Mouse (Mus musculus) T-helper 2 cell (primary cell): ENCODE results near the gene Coq2.

Experiments used
- in situ Hi-C: fragments of 300-600 bp; cut with MboI, MseI; formaldehyde crosslinking; loops from one replicate; pipeline ENCODE4 v1.15.1; 2025; ENCODE audit warnings: high pct_unique_total_duplicates

Gene Coq2

GRCm38 (mm10) chr5:100663854-100664253 is 11.1 kb downstream of the Coq2 start:
- in situ Hi-C loops, result loop anchor here (5.0 kb wide), 2 partner anchors 42 to 107 kb away; no protein-coding TSS in a partner anchor

DNA sequence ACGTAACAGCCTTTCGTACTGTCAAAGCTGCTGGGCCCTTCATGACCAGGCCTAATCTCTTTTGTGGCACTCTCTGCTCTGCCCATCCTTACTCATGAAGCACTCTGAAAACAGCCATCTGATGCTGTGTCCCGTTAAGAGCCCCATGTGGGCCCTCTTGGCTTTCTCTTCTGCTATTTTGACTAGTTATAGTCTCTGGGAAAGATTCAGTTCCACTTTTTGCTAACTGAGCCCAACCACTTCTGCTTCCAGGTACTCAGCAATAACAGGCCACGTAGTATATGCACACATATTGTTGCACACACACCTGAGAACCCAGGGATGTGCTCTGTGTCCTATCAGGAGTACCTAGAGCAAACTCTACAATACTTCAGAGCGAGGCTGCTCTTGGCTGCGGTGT is 11.9 kb downstream of the Coq2 start:
- in situ Hi-C loops, result loop anchor here (5.0 kb wide), 2 partner anchors 41 to 106 kb away; no protein-coding TSS in a partner anchor

DNA sequence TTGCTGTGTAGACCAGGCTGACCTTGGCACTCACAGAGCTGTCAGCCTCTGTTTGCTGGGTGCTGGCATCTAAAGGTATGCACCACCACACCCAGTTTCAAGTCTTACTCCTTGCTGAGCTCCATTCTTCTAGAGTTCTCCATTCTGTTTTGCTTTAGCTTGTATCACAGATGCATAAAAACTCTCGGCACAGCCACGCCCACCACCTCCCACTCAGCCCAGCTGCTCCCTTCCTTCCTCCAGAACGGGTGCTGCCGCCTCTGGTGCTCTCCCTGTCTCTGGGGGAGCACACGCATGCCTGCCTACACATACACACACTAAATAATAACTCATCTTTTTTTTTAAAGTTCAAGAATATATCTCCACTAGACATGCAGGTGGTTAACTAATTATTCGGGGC is 16.5 kb downstream of the Coq2 start:
- in situ Hi-C loops, result no loop called here

- in situ Hi-C loops, result no loop called here
Measured at GRCm38 (mm10) chr5:100656352-100656751, 18.6 kb downstream of the Coq2 start.

GRCm38 (mm10) chr5:100652327-100652726 is 22.6 kb downstream of the Coq2 start:
- in situ Hi-C loops, result no loop called here

DNA sequence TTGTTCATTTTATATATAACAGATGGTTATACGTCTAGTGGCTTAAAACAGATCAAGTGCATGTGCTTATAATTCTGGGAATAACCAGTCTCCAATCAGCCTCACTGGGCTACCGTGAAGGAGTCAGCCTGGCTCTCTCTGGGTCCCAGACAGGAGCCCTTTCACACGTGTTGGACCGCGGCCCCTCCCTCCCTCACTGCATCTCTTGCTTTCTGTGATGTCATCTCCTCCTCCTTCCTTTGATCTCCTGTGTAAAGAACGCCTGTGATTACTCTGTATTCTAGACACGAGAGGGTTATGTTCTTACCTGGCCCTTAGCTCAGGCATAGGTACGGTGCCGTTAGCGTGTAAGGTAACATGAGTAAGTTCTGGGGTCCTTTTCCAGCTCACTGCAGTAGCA is 23.5 kb downstream of the Coq2 start:
- in situ Hi-C loops, result no loop called here

- in situ Hi-C loops, result no loop called here
Measured at GRCm38 (mm10) chr5:100650969-100651368, 24.0 kb downstream of the Coq2 start.

GRCm38 (mm10) chr5:100648546-100648945 is 26.4 kb downstream of the Coq2 start:
- in situ Hi-C loops, result no loop called here

DNA sequence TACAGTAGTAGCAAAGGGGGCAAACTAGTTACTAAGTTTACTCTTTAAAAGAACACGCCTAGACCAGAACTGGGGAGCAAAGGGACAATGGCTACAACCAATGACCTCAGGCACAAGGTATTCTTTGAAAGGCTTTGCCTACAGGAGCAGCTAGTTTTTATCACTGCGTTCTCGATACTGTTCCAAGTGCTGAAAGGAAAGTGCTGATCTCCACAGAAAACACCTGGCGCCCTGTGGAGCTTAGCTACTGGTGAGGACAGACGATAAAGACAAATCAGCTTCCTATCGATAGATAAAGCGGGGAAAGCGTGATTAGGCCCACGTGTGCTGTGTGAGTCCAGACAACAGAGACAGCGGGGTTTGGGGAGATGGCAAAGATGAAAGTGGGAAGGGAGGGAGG is 26.9 kb downstream of the Coq2 start:
- in situ Hi-C loops, result no loop called here

GRCm38 (mm10) chr5:100646558-100646957 is 28.4 kb downstream of the Coq2 start:
- in situ Hi-C loops, result no loop called here

DNA sequence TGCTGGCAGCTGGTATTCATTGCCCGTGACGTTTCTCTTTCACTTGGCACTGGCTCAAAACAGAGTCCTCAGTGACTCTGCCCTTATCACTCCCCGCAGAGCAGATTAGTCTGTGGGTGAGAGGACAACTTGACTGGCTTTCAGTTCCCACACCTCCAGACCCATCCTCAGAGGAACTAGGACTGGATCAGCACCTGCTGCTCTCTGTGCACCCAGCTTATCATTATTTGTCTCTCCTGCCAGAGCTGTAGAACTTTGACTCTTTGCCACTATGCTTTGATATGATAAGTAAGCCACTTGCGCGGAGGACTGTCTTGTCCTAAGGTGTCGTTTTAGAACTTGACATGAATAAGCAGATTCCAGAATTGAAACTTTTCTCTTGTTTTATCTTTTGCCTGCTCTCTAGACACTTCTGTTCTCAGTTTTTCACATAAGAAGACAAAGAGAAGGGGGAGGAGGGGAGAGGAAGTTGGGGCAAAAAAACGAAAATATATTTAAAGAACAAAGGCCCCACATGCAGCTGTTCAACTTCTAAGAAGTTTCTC is 30.9 kb downstream of the Coq2 start:
- in situ Hi-C loops, result loop anchor here (5.0 kb wide), 1 partner anchor 57 kb away; no protein-coding TSS in a partner anchor

GRCm38 (mm10) chr5:100643253-100643990 is 31.5 kb downstream of the Coq2 start:
- in situ Hi-C loops, result loop anchor here (5.0 kb wide), 1 partner anchor 56 kb away; no protein-coding TSS in a partner anchor

DNA sequence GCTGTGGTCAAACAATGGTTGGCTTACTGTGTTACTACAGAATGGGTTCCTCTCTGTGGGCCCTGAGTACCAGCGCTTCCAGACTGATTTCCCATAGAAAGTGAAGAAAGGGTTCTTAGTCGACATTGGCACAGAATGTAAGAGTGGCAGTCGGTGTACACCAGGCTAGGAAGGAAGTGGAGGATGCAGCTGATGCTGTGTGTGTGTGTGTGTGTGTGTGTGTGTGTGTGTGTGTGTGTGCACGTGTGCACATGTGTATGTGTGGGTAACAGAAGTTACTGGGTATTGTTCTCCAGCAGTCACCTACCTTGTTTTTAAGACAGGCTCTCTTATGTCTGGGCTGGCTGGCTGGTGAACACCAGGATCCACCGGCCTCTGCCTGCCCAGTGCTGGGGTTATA is 32.6 kb downstream of the Coq2 start:
- in situ Hi-C loops, result loop anchor here (5.0 kb wide), 1 partner anchor 55 kb away; no protein-coding TSS in a partner anchor

DNA sequence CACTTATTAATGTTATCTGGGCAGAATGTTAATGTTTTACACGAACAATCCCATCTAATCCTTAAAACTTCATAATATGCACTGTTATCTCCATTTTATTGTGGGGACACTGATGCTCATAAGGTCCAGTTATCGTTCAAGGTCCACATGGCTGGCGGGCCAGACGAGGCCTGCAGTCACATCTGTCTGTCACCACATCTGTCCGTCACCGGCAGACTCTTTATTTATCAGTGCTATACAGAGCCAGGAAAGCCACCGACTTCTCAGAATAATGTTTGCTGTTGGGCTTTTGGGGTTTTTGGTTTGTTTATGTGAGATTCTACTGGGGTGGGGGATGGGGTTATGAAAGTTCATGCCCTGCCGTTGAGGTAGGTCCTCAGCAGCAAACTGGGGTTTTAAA is 36.5 kb downstream of the Coq2 start:
- in situ Hi-C loops, result no loop called here

GRCm38 (mm10) chr5:100636794-100637544 is 38.0 kb downstream of the Coq2 start:
- in situ Hi-C loops, result no loop called here

- in situ Hi-C loops, result no loop called here
Measured at GRCm38 (mm10) chr5:100635908-100636307, 39.0 kb downstream of the Coq2 start.

- in situ Hi-C loops, result no loop called here
Measured at GRCm38 (mm10) chr5:100634885-100635478, 40.0 kb downstream of the Coq2 start.

DNA sequence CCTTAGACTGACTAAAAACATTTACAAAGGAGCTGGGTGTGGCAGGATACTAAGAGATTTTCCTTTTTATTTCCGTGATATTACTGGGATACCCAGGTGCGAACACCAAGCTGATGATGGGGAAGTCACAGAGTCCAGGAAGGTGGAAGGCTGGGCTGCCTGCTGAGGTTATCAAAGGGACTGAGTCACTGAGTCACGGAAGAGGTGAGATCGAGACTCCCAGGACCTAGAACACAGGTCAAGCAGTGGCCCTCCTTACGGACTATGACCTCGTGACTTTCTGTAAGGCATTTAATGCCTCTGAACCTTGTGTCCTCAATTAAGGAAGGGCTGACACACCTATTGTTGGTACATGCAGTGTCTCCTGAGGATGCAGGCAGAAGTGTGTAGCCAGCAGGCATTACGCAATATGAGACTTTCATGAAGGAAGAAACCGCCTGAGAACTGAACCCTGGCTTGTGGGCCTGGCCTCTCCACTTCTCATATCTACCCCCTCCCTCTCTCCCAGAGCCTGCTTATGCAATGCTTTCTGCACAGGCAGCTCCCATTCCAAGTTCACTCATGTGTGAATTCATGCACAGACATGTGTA is 42.3 kb downstream of the Coq2 start:
- in situ Hi-C loops, result no loop called here

- in situ Hi-C loops, result no loop called here
Measured at GRCm38 (mm10) chr5:100628807-100629206, 46.1 kb downstream of the Coq2 start.

- in situ Hi-C loops, result no loop called here
Measured at GRCm38 (mm10) chr5:100626526-100626925, 48.4 kb downstream of the Coq2 start.

DNA sequence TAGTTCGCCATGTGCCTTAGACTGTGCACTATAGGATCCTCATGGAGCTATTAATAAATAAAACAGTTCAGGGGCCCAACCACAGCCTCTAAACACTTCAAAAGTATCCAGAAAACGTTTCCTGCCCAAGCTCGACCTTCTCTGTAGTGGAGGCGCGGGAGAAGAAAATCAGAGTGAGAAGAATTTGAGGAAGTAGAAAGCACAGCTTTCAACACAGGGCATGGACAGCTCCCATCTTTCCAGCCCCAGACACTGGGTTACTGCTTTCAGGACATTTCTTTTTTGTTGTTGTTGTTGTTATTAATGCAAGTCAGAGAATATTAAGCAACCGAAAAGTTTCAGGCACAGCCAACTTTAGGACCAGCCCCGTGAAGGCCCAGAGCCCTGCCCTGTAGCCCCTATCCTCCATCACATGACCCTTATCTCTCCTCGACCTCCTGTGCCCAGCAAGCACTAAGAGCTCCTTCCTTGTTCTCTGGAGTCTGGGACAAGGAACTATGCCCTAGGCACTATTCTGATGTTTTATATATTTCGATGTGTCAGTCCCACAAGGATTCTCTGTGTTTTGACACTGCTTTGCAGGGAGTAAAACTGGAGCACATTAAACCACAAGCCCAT is 50.1 kb downstream of the Coq2 start:
- in situ Hi-C loops, result loop anchor here (5.0 kb wide), 1 partner anchor 37 kb away; no protein-coding TSS in a partner anchor
